Mouse (Mus musculus): ENCODE data around the gene Cnnm1.

Cnnm1 gene

GRCm38 (mm10) chr19:43511621-43512620, 71.7 kb downstream of the Cnnm1 start:
- no peak for DNase-seq

DNA sequence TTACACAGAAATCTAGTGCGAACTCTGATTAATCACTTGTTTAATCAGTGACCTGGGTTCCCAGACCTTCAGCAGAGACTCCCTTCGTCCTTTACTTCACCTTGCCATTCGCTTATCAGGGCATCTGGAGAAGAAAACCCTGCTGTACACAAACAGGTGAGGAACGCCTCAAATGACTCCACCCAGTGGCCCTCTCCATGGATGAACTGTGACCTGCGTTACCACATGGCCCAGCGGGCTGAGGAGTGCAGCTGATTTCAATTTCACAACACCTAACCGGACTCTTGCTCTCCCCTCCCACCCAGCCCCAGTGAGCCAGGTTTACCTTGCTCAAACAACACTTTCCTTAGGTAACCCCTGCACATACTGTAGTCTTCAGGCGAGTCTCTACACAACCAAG, 73.6 kb downstream of the Cnnm1 start:
- no peak for DNase-seq

DNA sequence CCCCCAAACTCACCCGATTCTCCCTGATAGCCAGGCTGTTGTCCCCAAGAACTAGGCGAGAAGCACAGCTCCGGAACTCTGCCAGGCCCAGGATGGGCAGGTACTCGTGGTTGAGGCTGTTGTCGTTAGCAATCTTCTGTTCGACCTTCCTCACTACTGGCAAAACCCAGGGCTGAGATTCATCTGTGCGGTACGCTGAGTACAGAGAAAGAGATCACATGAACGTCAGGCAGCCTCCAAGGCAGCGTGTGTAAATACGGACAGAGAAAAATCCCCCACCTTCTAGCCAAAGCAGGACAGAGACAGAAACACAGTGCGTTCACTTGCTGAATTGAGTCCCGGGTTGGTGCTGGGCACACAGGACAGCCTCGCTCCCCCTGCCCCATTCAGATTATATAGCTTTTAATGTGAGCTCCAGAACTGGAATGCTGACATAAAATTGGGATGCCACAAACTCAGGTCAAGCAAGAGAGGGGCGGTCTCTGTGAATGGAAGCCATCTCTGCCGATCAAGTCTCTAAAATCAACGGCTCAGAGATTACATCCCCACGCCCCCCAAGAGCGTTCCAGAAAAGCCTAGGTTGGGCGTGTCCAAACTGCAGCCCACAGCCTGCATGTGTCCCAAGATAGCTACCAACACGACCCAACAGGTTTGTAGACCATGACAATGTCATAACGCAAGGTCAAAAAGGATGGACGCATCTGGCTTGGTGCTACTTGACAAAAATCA, 75.6 kb downstream of the Cnnm1 start:
- no peak for DNase-seq

DNA sequence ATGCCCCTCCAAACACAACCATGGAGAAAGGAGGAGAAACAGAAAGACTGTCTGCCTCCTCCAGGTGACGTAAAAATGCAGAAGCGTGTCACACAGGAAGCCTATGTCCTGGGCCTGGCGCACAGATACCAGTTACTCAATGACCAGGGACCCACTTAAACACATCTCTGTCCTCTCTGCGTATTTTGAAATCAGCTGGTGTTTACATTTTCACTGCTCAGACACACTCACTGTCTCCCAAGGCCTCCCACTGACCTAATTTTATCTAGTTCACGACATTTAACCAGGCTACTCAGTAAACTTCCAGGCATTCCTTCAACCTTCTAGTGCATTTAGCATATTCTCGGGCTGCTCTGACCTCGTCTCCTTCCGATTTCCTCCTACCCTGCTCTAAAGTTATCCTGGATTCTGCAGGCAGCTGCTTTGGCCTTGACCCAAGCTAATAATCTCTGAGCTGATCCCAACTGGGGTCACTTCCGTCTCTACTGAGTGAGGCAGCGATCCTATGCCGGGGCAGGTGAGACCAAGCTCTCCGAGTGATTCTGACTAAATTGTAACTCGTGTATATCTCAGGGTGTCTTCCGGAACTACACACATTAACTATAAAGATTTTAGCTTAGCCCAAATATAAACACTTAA, 76.3 kb downstream of the Cnnm1 start:
- DNase-seq, result no peak

- DNase-seq, result no peak
Measured at GRCm38 (mm10) chr19:43517320-43517719, 77.1 kb downstream of the Cnnm1 start.

DNA sequence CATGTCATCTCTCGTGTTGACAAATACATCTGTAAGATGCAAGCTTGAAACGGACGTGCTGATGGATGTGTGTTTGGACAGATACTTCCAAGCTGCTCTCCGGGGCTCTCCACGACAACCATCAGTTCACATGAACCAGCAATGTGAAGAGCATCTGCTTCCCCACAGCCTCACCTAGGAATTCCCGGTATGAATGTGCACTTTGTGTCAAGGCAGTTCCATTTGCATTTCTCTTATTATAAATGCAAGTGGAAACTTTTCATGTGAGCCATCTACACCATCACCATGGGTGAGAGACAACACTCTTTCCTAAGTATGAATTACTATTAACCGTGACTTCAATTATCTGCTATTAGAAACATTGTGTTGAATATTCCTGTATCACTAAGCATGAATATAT, 77.6 kb downstream of the Cnnm1 start:
- DNase-seq, result no peak

GRCm38 (mm10) chr19:43518261-43518660, 78.0 kb downstream of the Cnnm1 start:
- DNase-seq, result no peak

DNA sequence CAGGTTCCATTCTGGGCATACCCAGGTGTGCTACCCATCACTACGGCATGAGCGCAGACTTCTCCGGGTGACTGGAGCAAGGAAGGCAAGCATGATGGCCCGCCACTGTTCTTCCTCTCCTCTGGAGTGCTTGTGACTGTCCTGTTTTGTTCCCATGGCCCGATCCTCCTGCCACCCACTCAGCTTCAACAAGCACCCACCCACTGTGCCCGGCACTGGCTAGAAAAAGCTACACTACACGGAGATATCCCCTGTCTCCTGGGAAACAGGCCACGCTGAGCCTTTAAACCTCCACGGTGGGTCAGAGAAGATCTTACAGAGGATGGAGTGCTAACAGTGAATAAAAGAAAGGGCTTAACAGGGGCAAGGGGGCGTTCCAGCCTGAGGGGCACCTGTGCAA, 79.0 kb downstream of the Cnnm1 start:
- DNase-seq, result no peak

GRCm38 (mm10) chr19:43520402-43520801, 80.2 kb downstream of the Cnnm1 start:
- no peak for DNase-seq

DNA sequence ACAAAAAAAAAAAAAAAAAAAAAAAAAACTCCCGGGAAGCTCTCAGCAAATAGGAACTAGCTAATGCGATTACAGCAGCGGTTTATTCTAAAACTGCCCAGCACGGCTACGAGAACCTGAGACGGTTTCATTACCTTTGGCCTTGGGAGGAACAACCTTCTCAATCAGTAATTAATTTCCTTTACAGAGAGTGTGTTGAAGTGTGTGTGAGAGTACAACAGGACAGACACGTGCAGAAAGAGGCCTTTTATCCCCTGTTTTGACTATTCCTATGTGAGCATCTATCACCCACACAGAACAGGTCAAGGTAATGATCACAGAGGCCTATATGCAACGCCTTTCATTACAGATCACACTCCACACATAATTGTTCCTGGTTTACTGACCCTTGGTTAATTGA, 81.1 kb downstream of the Cnnm1 start:
- DNase-seq, result no peak

DNA sequence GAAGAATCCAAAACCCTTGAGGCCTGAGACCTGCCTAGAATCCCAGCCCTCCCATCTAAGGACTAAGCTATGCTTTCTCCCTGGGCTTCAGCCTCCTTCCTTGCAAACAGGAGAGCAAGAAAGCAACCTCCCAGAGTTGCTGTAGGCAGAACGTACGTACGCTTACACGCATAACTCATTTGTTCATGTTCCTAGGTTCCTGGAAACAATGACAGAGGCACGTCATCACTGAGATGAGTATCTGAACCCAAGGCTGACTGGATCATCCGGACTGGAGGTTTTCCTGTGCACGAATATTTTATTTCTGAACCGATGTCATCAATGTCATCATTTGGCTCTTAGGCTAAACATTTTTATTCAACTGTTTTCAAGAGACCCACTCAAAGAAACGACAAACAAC, 81.8 kb downstream of the Cnnm1 start:
- DNase-seq, result no peak

GRCm38 (mm10) chr19:43523551-43523950, 83.3 kb downstream of the Cnnm1 start:
- DNase-seq, result no peak

DNA sequence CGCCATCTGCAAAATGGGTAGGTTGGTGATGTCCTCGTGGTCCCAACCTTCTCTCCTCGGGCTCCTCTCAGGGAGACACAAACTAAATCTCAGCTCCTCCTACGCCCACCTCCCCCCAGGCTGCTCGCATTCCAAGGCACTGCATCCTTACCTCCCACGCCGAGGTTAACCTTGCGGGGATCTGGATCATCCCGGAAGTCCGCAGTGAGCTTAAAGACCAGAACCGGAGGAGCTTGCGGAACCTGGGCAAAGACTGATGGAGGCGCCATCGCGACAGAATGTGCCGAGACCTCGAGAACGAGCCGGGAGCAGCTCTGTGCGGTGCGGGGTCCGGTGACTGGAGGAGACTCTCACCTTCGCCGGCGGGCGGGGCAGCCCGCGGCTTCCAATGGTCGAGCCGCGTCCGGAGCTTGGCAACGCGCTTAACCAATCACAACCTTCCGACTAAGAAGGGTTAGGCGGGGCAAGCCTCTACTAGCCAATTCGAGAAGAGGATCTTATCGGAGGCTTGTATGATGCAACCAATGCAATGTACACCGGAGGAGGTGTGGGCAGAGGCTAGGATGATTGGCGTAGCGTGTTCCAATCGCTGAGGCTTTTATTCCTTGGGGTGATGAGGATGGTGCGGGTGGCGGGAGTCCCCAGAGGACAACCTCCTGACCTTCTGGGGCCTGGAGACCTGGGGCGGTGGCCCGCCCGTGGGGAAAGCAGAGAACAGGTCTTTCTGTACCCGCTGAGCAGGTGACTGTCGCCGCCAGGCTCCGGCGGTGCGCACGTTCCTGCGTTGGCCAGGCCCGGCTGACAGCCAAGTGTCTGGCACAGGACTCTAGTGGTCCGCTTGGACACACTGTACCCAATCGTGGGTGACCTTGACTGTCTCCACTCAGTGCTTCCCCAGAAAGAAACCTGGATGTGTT, 84.2 kb downstream of the Cnnm1 start, which contains the start of gene Got1:
Gene Got1, minus strand, starts transcription at position 419 of the 917 bp plus-strand sequence.
- DNase-seq, result peak; percentile 95

DNA sequence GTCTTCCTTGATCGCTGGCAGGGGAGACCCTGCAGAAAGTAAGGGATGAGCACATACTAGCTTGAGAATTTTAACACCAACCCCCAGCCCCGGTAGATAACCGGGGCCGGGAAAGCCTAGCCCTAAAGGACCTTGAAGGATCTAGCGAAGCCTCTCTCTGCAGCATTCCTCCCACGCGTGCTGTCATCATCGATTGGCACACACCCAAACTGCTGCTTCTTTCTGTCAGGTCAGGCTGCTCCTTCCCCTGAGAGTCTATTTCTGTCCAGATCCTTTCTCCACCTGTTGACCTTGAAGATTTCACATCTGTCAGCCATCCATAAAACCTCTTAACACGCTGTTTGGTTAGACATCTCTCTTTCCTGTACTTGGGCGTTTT, 84.9 kb downstream of the Cnnm1 start:
- DNase-seq, result no peak

DNA sequence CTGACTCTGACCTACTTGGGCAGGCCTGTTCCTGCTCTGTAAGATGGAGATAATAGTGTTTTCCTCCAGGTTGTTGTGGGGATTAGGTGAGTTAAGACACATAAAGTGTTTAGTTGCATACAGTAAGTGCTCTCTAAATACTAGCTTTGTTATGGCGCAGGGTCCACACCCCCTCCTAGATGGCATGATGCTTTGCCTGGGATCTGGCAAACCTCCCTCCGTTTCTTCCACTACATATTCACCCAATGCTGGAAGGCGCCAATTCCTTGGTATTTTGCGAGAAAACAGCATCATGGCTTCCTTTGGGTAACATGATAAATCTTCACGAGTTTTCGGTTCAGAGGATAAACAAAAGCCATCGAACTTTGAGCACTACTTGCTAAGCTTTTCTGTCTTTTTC, 85.3 kb downstream of the Cnnm1 start:
- no peak for DNase-seq

- no peak for DNase-seq
Measured at GRCm38 (mm10) chr19:43526025-43526424, 85.8 kb downstream of the Cnnm1 start.

DNA sequence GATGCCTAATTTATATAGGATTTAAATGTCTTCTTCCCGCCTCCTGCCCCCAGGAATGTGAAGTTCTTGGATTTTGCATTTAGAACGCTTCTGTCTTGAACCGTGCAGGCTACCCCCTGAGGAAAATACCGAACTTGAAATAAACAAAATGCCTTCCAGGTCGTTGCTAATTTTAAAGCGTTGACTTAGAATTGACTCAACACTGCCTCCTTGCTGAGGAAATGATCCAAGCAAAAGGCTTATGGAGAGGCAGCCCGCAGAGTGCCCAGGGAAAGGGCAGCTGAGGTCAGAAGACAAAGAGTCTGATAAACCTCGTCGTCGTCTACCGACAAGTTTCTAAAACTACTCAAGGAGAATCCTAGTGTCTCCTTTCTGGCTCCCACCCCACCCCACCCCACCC, 86.9 kb downstream of the Cnnm1 start:
- DNase-seq, result no peak

- DNase-seq, result no peak
Measured at GRCm38 (mm10) chr19:43528056-43528587, 87.9 kb downstream of the Cnnm1 start.

DNA sequence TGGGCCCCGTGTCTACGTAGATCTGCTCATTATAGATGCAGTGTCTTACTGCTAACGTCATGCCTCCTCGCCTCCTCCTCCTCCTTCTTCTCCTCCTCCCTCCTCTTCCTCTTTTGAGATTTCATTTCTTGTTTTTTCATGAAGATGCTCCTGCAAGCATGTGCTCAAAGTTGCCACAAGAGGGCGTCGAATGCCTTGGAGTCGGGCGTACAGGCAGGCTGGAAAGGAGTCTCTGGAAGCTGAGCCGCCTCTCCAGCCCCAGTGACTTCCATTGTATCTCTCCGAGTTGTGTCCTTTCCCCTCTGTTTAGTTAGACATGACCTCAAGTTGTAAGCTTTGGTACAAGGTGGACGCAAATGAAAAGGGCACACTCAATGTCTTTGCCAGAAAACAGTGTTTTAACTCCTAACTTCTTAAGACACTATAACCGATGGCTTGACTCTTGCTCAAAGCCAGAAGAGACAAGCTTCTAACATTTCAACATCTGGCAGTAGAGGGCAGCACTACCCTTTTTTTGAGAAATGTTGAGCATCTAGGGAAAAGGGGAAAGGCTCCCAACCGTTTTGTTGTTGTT, 90.0 kb downstream of the Cnnm1 start:
- DNase-seq, result peak; percentile 63

DNA sequence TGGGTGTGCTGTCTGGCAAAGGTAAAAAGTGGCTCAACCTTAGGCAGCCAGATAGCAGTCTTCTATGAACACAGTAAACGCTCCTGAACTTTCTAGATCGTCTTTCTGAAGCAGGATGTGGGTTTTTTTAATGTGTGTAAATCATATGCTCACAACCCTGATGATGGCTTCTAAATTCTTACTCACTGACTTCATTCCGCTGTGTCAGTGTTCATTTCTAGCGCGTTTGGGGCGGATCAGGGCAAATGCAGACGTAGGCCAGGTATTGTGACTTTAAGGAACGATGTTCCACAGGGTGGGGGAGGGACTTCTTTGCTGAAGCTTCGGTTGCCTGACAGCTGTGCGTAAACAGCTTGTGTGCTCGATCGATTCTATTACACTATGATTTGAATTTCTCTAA, 90.7 kb downstream of the Cnnm1 start:
- DNase-seq, result no peak

DNA sequence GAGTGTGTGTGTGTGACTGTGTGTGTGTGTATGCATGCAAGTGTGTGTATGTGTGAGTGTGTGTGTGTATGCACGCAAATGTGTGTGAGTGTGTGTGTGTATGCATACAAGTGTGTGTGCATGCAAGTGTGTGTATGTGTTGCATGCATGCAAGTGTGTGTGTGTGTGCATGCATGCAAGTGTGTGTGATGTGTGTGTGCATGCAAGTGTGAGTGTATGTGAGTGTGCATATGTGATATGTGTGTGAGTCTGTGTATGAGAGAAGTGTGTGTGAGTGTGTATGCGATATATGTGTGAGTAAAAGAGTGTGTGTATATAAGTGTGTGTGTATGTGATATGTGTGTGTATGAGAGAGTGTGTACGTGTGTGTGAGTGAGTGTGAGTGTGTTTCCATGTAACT, 95.1 kb downstream of the Cnnm1 start:
- no peak for DNase-seq

Measured in cerebellum, adult 8-10 months (tissue).